Mouse (Mus musculus) lung, embryonic 14.5 days (tissue): Measurements from ENCODE around the gene Cd180. TPM values are rescaled to one million over a fixed set of nuclear protein-coding genes. Genes with fewer than 3 reads are reported as not detected.
"Not testable (repeated sequence)": the region's sequence is repeated elsewhere in the genome, so short reads cannot be mapped to it uniquely, and the experiment has no call there.

Source experiments
- ATAC-seq: fragments of 200-750 bp; cut with Nextera tagmentation; 2 replicates; pipeline ENCODE4 v1.8.0; 2017; ENCODE audit warnings: mild to moderate bottlenecking, moderate TSS enrichment, moderate library complexity; ENCODE audit not compliant: insufficient read depth
- DNase-seq: peaks from one replicate; pipeline ENCODE4 v3.0.0-alpha.2; 2015
- H3K27ac ChIP-seq: fragments of 300-500 bp; sonication (generic); 2 replicates; pipeline ENCODE4 v1.5.1; 2014; ENCODE audit warnings: low read depth, mild to moderate bottlenecking, moderate library complexity
- H3K27me3 ChIP-seq: fragments of 300-500 bp; sonication (generic); 2 replicates; pipeline ENCODE4 v1.6.1; 2014; ENCODE audit warnings: low read length, control low read depth; ENCODE audit not compliant: insufficient read depth
- H3K36me3 ChIP-seq: fragments of 300-500 bp; sonication (generic); 2 replicates; pipeline ENCODE4 v1.6.1; 2014; ENCODE audit warnings: control low read depth; ENCODE audit not compliant: insufficient read depth
- H3K4me1 ChIP-seq: fragments of 300-500 bp; sonication (generic); 2 replicates; pipeline ENCODE4 v1.6.1; 2014; ENCODE audit warnings: antibody characterized with exemption, control low read depth; ENCODE audit not compliant: insufficient read depth
- H3K4me2 ChIP-seq: fragments of 300-500 bp; sonication (generic); 2 replicates; pipeline ENCODE4 v1.6.1; 2014; ENCODE audit warnings: mild to moderate bottlenecking
- H3K4me3 ChIP-seq: fragments of 300-500 bp; sonication (generic); 2 replicates; pipeline ENCODE4 v1.5.1; 2014; ENCODE audit warnings: low read depth, low read length
- H3K9ac ChIP-seq: fragments of 300-500 bp; sonication (generic); 2 replicates; pipeline ENCODE4 v1.6.1; 2014
- H3K9me3 ChIP-seq: fragments of 300-500 bp; sonication (generic); 2 replicates; pipeline ENCODE4 v1.6.1; 2016; ENCODE audit warnings: low read depth, low read length, control low read depth
- CTCF ChIP-seq: IDR thresholded peaks from 2 replicates; pipeline ENCODE4 v1.5.1; 2016; ENCODE audit warnings: antibody characterized with exemption, low read depth
- WGBS: fragments of 180-500 bp; shearing (Covaris S2); extraction: QIAGEN DNeasy Blood & Tissue Kit; methylation state at CpG from one replicate; pipeline ENCODE4 v1.1.7; 2014; 5-methylcytosine and 5-hydroxymethylcytosine counted together
- polyA plus RNA-seq: library from polyadenylated mRNA; unstranded; fragments of >200 nt; fragmentation: Nextera tagmentation; extraction: Ambion mirVana; gene quantifications from 2 replicates; pipeline ENCODE4 v1.2.1, GENCODE M21; 2014

Cd180 gene
- polyA plus RNA-seq, 1 experiment from 2014 or later, result 0.84 TPM

GRCm38 (mm10) chr13:102667401-102667800 is 26.0 kb upstream of the Cd180 start:
- H3K4me2 ChIP-seq, result no peak overlapping the region
- no peak overlapping the region for H3K4me3 ChIP-seq
- no peaks in the 10 kb centered on the region for H3K9me3 ChIP-seq
- H3K9ac ChIP-seq, result no peak overlapping the region
- DNase-seq, result no peak
- H3K27me3 ChIP-seq, result no peaks in the 10 kb centered on the region
- no peak for TF ChIP-seq CTCF
- H3K27ac ChIP-seq, result no peak overlapping the region
- WGBS, result 85% methylated on average over 4 of the region's 4 CpGs
- ATAC-seq, result no peak
- no peaks in the 10 kb centered on the region for H3K36me3 ChIP-seq
- H3K4me1 ChIP-seq, result peaks cover 11% of the 10 kb centered on the region

DNA sequence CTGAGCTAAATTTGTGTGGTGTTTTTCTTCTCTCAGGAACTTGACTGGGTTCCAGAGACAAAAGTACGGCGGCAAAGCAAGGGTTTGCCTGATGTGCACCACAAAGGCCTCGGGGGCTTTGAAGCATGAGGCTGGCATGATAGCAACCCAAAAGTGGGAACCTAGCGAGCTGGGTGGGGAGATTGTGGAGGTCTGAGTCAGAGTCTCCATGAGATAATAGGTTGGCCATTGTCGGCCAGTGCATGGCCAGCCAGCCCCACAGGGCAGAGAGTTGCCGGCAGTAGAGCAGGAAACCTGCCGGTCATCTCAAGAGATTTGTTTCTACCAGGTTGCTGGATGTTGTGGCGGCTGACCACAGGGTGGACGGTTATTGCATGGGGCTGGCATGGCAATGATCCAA is 25.5 kb upstream of the Cd180 start:
- no peak overlapping the region for H3K4me2 ChIP-seq
- H3K4me1 ChIP-seq, result peaks cover 11% of the 10 kb centered on the region
- no peaks in the 10 kb centered on the region for H3K9me3 ChIP-seq
- DNase-seq (no peak), ATAC-seq (no peak)
- H3K36me3 ChIP-seq, result no peaks in the 10 kb centered on the region
- WGBS, result 86% methylated on average over 9 of the region's 9 CpGs
- no peak overlapping the region for H3K4me3 ChIP-seq
- no peak for TF ChIP-seq CTCF
- no peaks in the 10 kb centered on the region for H3K27me3 ChIP-seq
- H3K9ac ChIP-seq, result no peak overlapping the region
- no peak overlapping the region for H3K27ac ChIP-seq

DNA sequence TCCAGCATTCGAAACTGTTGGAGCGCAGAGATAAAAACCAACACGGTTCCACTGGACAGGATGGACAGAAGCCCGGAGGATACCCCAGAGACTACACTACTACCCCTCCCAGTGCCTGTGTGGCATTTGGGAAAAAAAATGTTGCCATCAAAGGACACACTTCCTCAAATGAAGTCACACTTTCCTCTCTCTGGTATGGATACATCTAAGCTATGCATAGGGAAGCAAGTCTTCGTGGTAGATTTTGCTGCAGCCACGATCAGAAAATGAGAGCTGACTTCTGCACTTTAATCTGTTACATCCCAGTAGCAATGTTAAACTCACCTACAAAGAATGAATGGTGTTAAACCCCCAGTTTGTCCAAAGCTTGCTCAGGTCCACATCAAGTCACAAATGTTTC is 24.4 kb upstream of the Cd180 start:
- Histone ChIP-seq H3K36me3 (no peaks in the 10 kb centered on the region), H3K27me3 (no peaks in the 10 kb centered on the region), H3K4me3 (no peak overlapping the region), H3K9me3 (no peaks in the 10 kb centered on the region), H3K27ac (no peak overlapping the region), H3K9ac (no peak overlapping the region), H3K4me1 (peaks cover 11% of the 10 kb centered on the region), H3K4me2 (no peak overlapping the region)
- no peak for TF ChIP-seq CTCF
- ATAC-seq, result no peak
- WGBS, result 81% methylated on average over 6 of the region's 6 CpGs
- DNase-seq, result no peak

DNA sequence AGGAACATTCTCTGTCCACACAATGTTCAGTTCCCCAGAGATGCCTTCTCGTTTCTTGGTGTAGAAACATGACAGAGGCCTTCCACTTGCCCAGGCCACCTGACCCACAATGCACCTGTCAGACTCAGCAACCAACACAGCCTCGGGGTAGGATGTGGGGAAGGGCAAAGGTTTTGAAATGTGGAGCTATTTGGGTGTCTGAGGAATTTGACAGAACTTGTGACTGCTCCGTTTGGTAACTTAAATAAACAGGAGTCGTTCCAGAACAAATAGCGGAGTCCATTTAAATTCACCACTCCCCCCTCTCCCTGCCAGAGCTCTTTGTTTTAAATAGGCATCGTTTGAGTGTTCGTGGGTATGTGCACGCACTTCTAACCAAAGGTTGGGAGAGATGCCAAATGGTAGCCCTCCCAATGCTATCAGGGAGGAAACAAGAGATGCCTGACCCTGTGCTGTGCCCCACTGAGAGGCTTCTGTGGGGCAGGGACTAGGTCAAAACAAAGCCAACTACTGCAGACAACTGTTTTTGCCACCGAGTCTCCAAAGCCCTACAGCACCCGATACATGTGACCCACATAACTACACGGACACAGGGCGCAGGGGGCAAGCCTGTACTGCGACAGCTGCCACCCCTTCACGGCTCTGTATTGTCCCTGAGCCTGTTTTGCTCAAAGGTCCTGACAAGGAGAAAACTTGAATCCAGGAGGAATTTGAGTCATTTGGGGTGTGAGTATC is 23.7 kb upstream of the Cd180 start:
- ATAC-seq, result peak; percentile 40; the same call in 1 of the 2 replicates
- Histone ChIP-seq H3K9ac (no peak overlapping the region), H3K4me1 (peaks cover 11% of the 10 kb centered on the region), H3K4me2 (no peak overlapping the region), H3K27me3 (no peaks in the 10 kb centered on the region), H3K4me3 (no peak overlapping the region), H3K27ac (no peak overlapping the region), H3K36me3 (no peaks in the 10 kb centered on the region), H3K9me3 (no peaks in the 10 kb centered on the region)
- 23% methylated on average over 14 of the region's 14 CpGs for WGBS
- DNase-seq, result peak; percentile 48
- TF ChIP-seq CTCF, result no peak

DNA sequence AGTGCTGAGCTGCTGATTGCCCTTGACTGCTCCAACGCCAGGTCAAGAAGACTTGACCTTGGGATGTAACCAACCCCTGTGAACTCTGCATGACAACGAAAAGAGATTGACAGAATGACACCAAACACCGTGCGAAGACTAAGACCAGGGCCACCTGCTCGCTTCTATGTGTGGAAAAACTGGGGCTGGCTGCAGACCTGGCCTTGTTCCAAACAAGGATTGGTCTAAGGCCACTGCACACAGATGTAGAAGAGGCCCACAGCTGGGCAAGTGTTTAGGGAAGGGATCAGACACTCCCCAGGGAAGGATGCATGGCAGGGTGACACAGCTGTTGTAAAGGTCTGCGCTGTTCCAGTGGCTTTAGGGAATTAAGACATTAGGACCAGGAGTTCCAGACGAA is 22.9 kb upstream of the Cd180 start:
- WGBS, result 56% methylated on average over 7 of the region's 7 CpGs
- H3K9me3 ChIP-seq, result no peaks in the 10 kb centered on the region
- H3K27ac ChIP-seq, result no peak overlapping the region
- no peak overlapping the region for H3K4me2 ChIP-seq
- no peak for TF ChIP-seq CTCF
- H3K36me3 ChIP-seq, result no peaks in the 10 kb centered on the region
- no peak overlapping the region for H3K9ac ChIP-seq
- no peaks in the 10 kb centered on the region for H3K27me3 ChIP-seq
- peaks cover 11% of the 10 kb centered on the region for H3K4me1 ChIP-seq
- H3K4me3 ChIP-seq, result no peak overlapping the region
- DNase-seq (no peak), ATAC-seq (peak; percentile 50; the same call in 1 of the 2 replicates)

DNA sequence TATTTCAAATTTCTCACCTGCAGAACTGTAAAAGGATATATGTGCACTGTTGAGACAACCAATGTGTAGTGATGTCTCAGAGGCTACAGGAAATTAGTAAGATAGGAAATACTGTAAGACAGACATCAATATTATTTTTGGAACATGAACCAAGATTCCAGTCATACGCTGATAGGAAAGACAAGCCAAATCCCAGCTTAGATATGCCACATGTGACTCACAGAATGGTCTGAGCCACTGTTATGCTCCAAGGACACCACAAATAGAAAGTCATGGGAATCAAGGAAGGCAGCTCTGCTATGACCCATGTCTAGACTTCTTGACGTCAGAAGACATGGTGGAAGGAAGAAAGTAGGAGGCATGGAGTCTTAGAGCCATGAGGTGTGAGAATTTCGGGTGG is 19.3 kb upstream of the Cd180 start:
- Histone ChIP-seq H3K27me3 (no peaks in the 10 kb centered on the region), H3K36me3 (no peaks in the 10 kb centered on the region), H3K27ac (no peak overlapping the region), H3K9ac (no peak overlapping the region), H3K9me3 (no peaks in the 10 kb centered on the region), H3K4me1 (peaks cover 7% of the 10 kb centered on the region; the same call in 1 of the 2 replicates), H3K4me3 (no peak overlapping the region), H3K4me2 (no peak overlapping the region)
- WGBS, result 81% methylated on average over 3 of the region's 3 CpGs
- DNase-seq (no peak), ATAC-seq (no peak)
- TF ChIP-seq CTCF, result no peak

DNA sequence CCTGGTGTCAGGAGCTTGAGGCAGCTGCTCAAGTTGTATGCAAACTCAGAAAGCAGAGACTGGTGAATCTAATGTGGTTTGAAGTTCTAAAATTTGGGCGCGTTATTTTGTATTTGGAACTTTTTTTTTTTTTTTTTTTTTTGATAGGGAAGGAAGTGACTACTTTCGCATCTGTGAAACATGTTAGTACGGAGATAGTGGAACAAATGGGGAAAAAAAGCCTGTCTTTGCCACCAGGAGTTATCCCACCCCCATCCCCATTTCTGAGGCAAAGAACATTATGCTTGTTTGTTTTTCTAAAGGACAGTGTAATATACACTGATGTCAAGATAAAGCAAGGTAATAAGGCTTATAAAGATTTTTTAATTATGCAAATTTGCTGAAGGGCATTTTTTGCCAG is 15.8 kb upstream of the Cd180 start:
- not testable (repeated sequence) for H3K36me3 ChIP-seq, DNase-seq, H3K27ac ChIP-seq, H3K9ac ChIP-seq, H3K27me3 ChIP-seq, ATAC-seq, H3K4me1 ChIP-seq, H3K4me2 ChIP-seq, H3K4me3 ChIP-seq, H3K9me3 ChIP-seq
- 70% methylated on average over 4 of the region's 4 CpGs for WGBS
